Mouse (Mus musculus) MEL (cell line): ENCODE measurements around the gene Slc25a23. TPM values are rescaled to one million over a fixed set of nuclear protein-coding genes. Genes with fewer than 3 reads are reported as not detected.

Experiments
- DNase-seq: peaks from one replicate; pipeline ENCODE4 v3.0.0; 2011; ENCODE audit warnings: low read depth, low spot score
- H3K27ac ChIP-seq: 2 replicates; pipeline ENCODE4 v1.5.1; 2012; ENCODE audit warnings: low read depth, mild to moderate bottlenecking, control low read depth, low read length, moderate library complexity; ENCODE audit not compliant: control insufficient read depth
- H3K27me3 ChIP-seq, 2 experiments: fragments of 150-350 bp in 1 of 2; sonication (generic) in 1 of 2; 2 replicates each; pipeline ENCODE4 v1.6.1; 2012; ENCODE audit warnings: low read length in 2 of 2, mild to moderate bottlenecking in 2 of 2, improper control_type of control experiment in 1 of 2, moderate library complexity in 1 of 2; ENCODE audit not compliant: insufficient read depth in 2 of 2, control insufficient read depth in 1 of 2
- H3K36me3 ChIP-seq, 2 experiments: 2 replicates each; pipeline ENCODE4 v1.6.1; 2012 to 2014; ENCODE audit warnings: low read length in 2 of 2, improper control_type of control experiment in 1 of 2, inconsistent platforms in 1 of 2, mild to moderate bottlenecking in 1 of 2; ENCODE audit not compliant: insufficient read depth in 2 of 2, control insufficient read depth in 1 of 2
- H3K4me1 ChIP-seq, 2 experiments: fragments of 150-350 bp in 1 of 2; sonication (generic) in 1 of 2; 2 replicates each; pipeline ENCODE4 v1.6.1; 2012; ENCODE audit warnings: low read length in 2 of 2, improper control_type of control experiment in 1 of 2, mild to moderate bottlenecking in 1 of 2; ENCODE audit not compliant: insufficient read depth in 2 of 2, control insufficient read depth in 1 of 2
- H3K4me3 ChIP-seq, 2 experiments: fragments of 150-350 bp in 1 of 2; sonication (generic) in 1 of 2; 2 replicates each; pipeline ENCODE4 v1.5.1; 2012; ENCODE audit warnings: low read depth in 2 of 2, low read length in 2 of 2, mild to moderate bottlenecking in 2 of 2, moderate library complexity in 2 of 2, control low read depth in 1 of 2, improper control_type of control experiment in 1 of 2; ENCODE audit not compliant: control insufficient read depth in 1 of 2, insufficient read depth in 1 of 2
- H3K79me2 ChIP-seq: 2 replicates; pipeline ENCODE4 v1.6.1; 2012; ENCODE audit warnings: mild to moderate bottlenecking, low read length, moderate library complexity; ENCODE audit not compliant: control insufficient read depth, poor library complexity, insufficient read depth
- H3K9ac ChIP-seq: 2 replicates; pipeline ENCODE4 v1.6.1; 2012; ENCODE audit warnings: low read depth, mild to moderate bottlenecking, control low read depth, low read length, moderate library complexity; ENCODE audit not compliant: control insufficient read depth, poor library complexity, severe bottlenecking
- H3K9me3 ChIP-seq: fragments of 150-350 bp; sonication (generic); replicated peaks from 2 replicates; pipeline ENCODE4 v1.6.1; 2012; ENCODE audit warnings: mild to moderate bottlenecking, low read length, improper control_type of control experiment, moderate library complexity; ENCODE audit not compliant: insufficient read depth
- CHD1 ChIP-seq: IDR thresholded peaks from 2 replicates; pipeline ENCODE4 v1.6.1; 2012; ENCODE audit warnings: low read depth, mild to moderate bottlenecking, inconsistent platforms, low read length, improper control_type of control experiment
- E2F4 ChIP-seq: IDR thresholded peaks from 2 replicates; pipeline ENCODE4 v1.6.1; 2011; ENCODE audit warnings: low read depth, low read length, improper control_type of control experiment, borderline replicate concordance
- ELF1 ChIP-seq: IDR thresholded peaks from 2 replicates; pipeline ENCODE4 v1.6.1; 2014; ENCODE audit warnings: low read depth, mild to moderate bottlenecking, inconsistent platforms, low read length, improper control_type of control experiment, moderate library complexity
- ETS1 ChIP-seq: IDR thresholded peaks from 2 replicates; pipeline ENCODE4 v1.6.1; 2012; ENCODE audit warnings: low read depth, mild to moderate bottlenecking, inconsistent platforms, low read length, improper control_type of control experiment, moderate library complexity
- GATA1 ChIP-seq: IDR thresholded peaks from 2 replicates; pipeline ENCODE4 v1.6.1; 2011; ENCODE audit warnings: low read depth, low read length, improper control_type of control experiment
- KAT2A ChIP-seq: conservative IDR thresholded peaks from 2 replicates; pipeline ENCODE4 v1.6.1; 2012; ENCODE audit warnings: low read depth, low read length, improper control_type of control experiment, inconsistent platforms
- MAFK ChIP-seq: IDR thresholded peaks from 2 replicates; pipeline ENCODE4 v1.6.1; 2011; ENCODE audit warnings: low read depth, mild to moderate bottlenecking, low read length, improper control_type of control experiment, borderline replicate concordance
- MAX ChIP-seq: IDR thresholded peaks from 2 replicates; pipeline ENCODE4 v1.6.1; 2011; ENCODE audit warnings: low read length, improper control_type of control experiment
- MAZ ChIP-seq: IDR thresholded peaks from 2 replicates; pipeline ENCODE4 v1.6.1; 2012; ENCODE audit warnings: low read depth, mild to moderate bottlenecking, inconsistent platforms, low read length, improper control_type of control experiment
- MEF2A ChIP-seq: IDR thresholded peaks from 2 replicates; pipeline ENCODE4 v1.6.1; 2014; ENCODE audit warnings: low read depth, mild to moderate bottlenecking, inconsistent platforms, low read length, improper control_type of control experiment; ENCODE audit not compliant: poor library complexity, insufficient replicate concordance, severe bottlenecking; ENCODE audit errors: extremely low read depth
- MXI1 ChIP-seq: IDR thresholded peaks from 2 replicates; pipeline ENCODE4 v1.6.1; 2011; ENCODE audit warnings: mild to moderate bottlenecking, low read depth, low read length, improper control_type of control experiment
- MYB ChIP-seq: IDR thresholded peaks from 2 replicates; pipeline ENCODE4 v1.6.1; 2011; ENCODE audit warnings: mild to moderate bottlenecking, low read depth, low read length, improper control_type of control experiment
- NELFE ChIP-seq: IDR thresholded peaks from 2 replicates; pipeline ENCODE4 v1.6.1; 2011; ENCODE audit warnings: low read depth, low read length, improper control_type of control experiment
- NRF1 ChIP-seq: IDR thresholded peaks from 2 replicates; pipeline ENCODE4 v1.6.1; 2014; ENCODE audit warnings: low read depth, mild to moderate bottlenecking, inconsistent platforms, low read length, improper control_type of control experiment, moderate library complexity; ENCODE audit not compliant: poor library complexity, insufficient read depth, severe bottlenecking
- POLR2A ChIP-seq, 2 experiments: IDR thresholded peaks; 2 replicates each; pipeline ENCODE4 v1.6.1; 2011 to 2012; ENCODE audit warnings: low read length in 2 of 2, mild to moderate bottlenecking in 2 of 2, control low read depth in 1 of 2, improper control_type of control experiment in 1 of 2, low read depth in 1 of 2, moderate library complexity in 1 of 2; ENCODE audit not compliant: control insufficient read depth in 1 of 2, insufficient read depth in 1 of 2, poor library complexity in 1 of 2
- RCOR1 ChIP-seq: IDR thresholded peaks from 2 replicates; pipeline ENCODE4 v1.6.1; 2012; ENCODE audit warnings: low read depth, mild to moderate bottlenecking, inconsistent platforms, low read length, improper control_type of control experiment
- SIN3A ChIP-seq: IDR thresholded peaks from 2 replicates; pipeline ENCODE4 v1.6.1; 2012; ENCODE audit warnings: low read length, improper control_type of control experiment, inconsistent platforms
- SMC3 ChIP-seq: IDR thresholded peaks from 2 replicates; pipeline ENCODE4 v1.6.1; 2011; ENCODE audit warnings: low read depth, low read length, improper control_type of control experiment
- TAL1 ChIP-seq: IDR thresholded peaks from 2 replicates; pipeline ENCODE4 v1.6.1; 2012; ENCODE audit warnings: mild to moderate bottlenecking, inconsistent platforms, low read length, moderate library complexity, mixed read lengths
- TBP ChIP-seq: IDR thresholded peaks from 2 replicates; pipeline ENCODE4 v1.8.0; 2011; ENCODE audit warnings: low read depth, low read length, improper control_type of control experiment
- TCF12 ChIP-seq: IDR thresholded peaks from 2 replicates; pipeline ENCODE4 v1.6.1; 2014; ENCODE audit warnings: low read depth, mild to moderate bottlenecking, inconsistent platforms, low read length, improper control_type of control experiment, moderate library complexity
- UBTF ChIP-seq: IDR thresholded peaks from 2 replicates; pipeline ENCODE4 v1.6.1; 2012; ENCODE audit warnings: low read depth, mild to moderate bottlenecking, inconsistent platforms, low read length, improper control_type of control experiment, moderate library complexity, borderline replicate concordance; ENCODE audit not compliant: insufficient read depth
- USF1 ChIP-seq: IDR thresholded peaks from 2 replicates; pipeline ENCODE4 v1.6.1; 2014; ENCODE audit warnings: low read depth, mild to moderate bottlenecking, inconsistent platforms, low read length, improper control_type of control experiment, moderate library complexity
- USF2 ChIP-seq, 2 experiments: IDR thresholded peaks; 2 replicates each; pipeline ENCODE4 v1.6.1; 2011 to 2012; ENCODE audit warnings: improper control_type of control experiment in 2 of 2, low read length in 2 of 2, borderline replicate concordance in 1 of 2, inconsistent platforms in 1 of 2, low read depth in 1 of 2, mild to moderate bottlenecking in 1 of 2; ENCODE audit not compliant: insufficient read depth in 1 of 2
- ZKSCAN1 ChIP-seq: IDR thresholded peaks from 2 replicates; pipeline ENCODE4 v1.6.1; 2012; ENCODE audit warnings: low read depth, mild to moderate bottlenecking, inconsistent platforms, low read length, improper control_type of control experiment, moderate library complexity
- ZMIZ1 ChIP-seq: IDR thresholded peaks from 2 replicates; pipeline ENCODE4 v1.6.1; 2012; ENCODE audit warnings: low read depth, mild to moderate bottlenecking, inconsistent platforms, low read length, improper control_type of control experiment, moderate library complexity
- polyA plus RNA-seq, 2 experiments: library from polyadenylated mRNA; stranded (reverse) in 1 of 2; unstranded in 1 of 2; fragments of >175 nt in 1 of 2; fragments of >200 nt in 1 of 2; gene quantifications; 2 replicates each; pipeline versions ENCODE4 v1.2.1 to v1.2.4; 2012; ENCODE audit warnings: low replicate concordance in 2 of 2, low read depth in 1 of 2; ENCODE audit not compliant: insufficient read length in 2 of 2, insufficient read depth in 1 of 2, missing spikeins in 1 of 2
- total RNA-seq: library from RNA; depleted of rRNA; stranded (reverse); fragments of 300-350 nt; gene quantifications from 2 replicates; pipeline ENCODE4 v1.2.3, GENCODE M21; 2012

Gene Slc25a23
- total and polyA plus RNA-seq, 3 experiments = 4.9 to 60.8 TPM; not detected in 1

GRCm38 (mm10) chr17:57012245-57012795, 47.3 kb downstream of the Slc25a23 start:
- Histone ChIP-seq H3K4me1 (peaks cover 6 to 17% of the 10 kb centered on the region in 2 experiments; a peak in 3 of 4 replicates), H3K27ac (peak overlapping the region; percentile 75), H3K4me3 (peak overlapping the region; percentile 57 to 77), H3K27me3 (no peaks in the 10 kb centered on the region), H3K9me3 (no peaks in the 10 kb centered on the region), H3K79me2 (peaks cover 18% of the 10 kb centered on the region), H3K36me3 (peaks cover 0 to 10% of the 10 kb centered on the region in 2 experiments; a peak in 3 of 4 replicates), H3K9ac (peak overlapping the region; percentile 84)
- DNase-seq = no peak
- no peak for TF ChIP-seq ZKSCAN1
- no peak for TF ChIP-seq MEF2A
- TF ChIP-seq TBP = no peak
- no peak for TF ChIP-seq POLR2A (IDR thresholded peaks at IDR 0.05; ENCODE audit: control insufficient read depth in 1 of 2, insufficient read depth in 1 of 2, low read depth in 1 of 2, low read length in 2 of 2, poor library complexity in 1 of 2)
- no peak for TF ChIP-seq RCOR1
- no peak for TF ChIP-seq E2F4
- no peak for TF ChIP-seq USF1
- TF ChIP-seq MAX = no peak
- TF ChIP-seq NRF1 = no peak
- no peak for TF ChIP-seq CHD1
- no peak for TF ChIP-seq SMC3
- TF ChIP-seq TCF12 = no peak
- no peak for TF ChIP-seq MXI1
- no peak for TF ChIP-seq UBTF

- peak within 1 kb of the TSS; percentile 88 for H3K9ac ChIP-seq
- TF ChIP-seq TCF12 = peak; percentile 82; the same call in 1 of the 2 replicates
- TF ChIP-seq MAX = peak; percentile 98
- peak; percentile 100 for TF ChIP-seq USF1
- TF ChIP-seq ETS1 = peak; percentile 57; the same call in 1 of the 2 replicates
- peak; percentile 98 for TF ChIP-seq ELF1
- no peak for TF ChIP-seq TAL1
- peak; percentile 66 to 94; a peak in 3 of 4 replicates for TF ChIP-seq USF2 (IDR thresholded peaks at IDR 0.05; ENCODE audit: borderline replicate concordance in 1 of 2, insufficient read depth in 1 of 2, low read depth in 1 of 2, low read length in 2 of 2)
- TF ChIP-seq GATA1 = no peak
- peak; percentile 94 for TF ChIP-seq SIN3A
- TF ChIP-seq KAT2A = peak; percentile 78
- TF ChIP-seq ZMIZ1 = peak; percentile 98
- TF ChIP-seq MAFK = no peak
- no peak for TF ChIP-seq MYB
- TF ChIP-seq NELFE = peak; percentile 99
- peak; percentile 82 for TF ChIP-seq MXI1
- 0 out of 2 replicates have a peak, but pooled peaks have one; percentile 38 for TF ChIP-seq MAZ
- TF ChIP-seq POLR2A (IDR thresholded peaks at IDR 0.05; ENCODE audit: control insufficient read depth in 1 of 2, insufficient read depth in 1 of 2, low read depth in 1 of 2, low read length in 2 of 2, poor library complexity in 1 of 2) = peak; percentile 89 to 100
- TF ChIP-seq NRF1 = peak; percentile 92
Observed at GRCm38 (mm10) chr17:57011236-57012141, 48.2 kb downstream of the Slc25a23 start, which contains the start of the genes Gtf2f1 and Gm17949. Gene Gtf2f1, minus strand, starts transcription at chr17:57011288. Gene Gm17949, plus strand, starts transcription at chr17:57011469.

More at GRCm38 (mm10) chr17:57011236-57012141, 48.2 kb downstream of the Slc25a23 start, which contains the start of the genes Gtf2f1 and Gm17949:
- Histone ChIP-seq H3K36me3 (peaks cover 0 to 10% of the 10 kb centered on the region in 2 experiments; a peak in 3 of 4 replicates), H3K9me3 (no peaks in the 10 kb centered on the region), H3K4me3 (peak within 1 kb of the TSS; percentile 73 to 87), H3K27me3 (no peaks in the 10 kb centered on the region), H3K4me1 (peaks cover 6 to 17% of the 10 kb centered on the region in 2 experiments; a peak in 3 of 4 replicates), H3K79me2 (peaks cover 20% of the 10 kb centered on the region), H3K27ac (peak within 1 kb of the TSS; percentile 76)
- DNase-seq = peak; percentile 98
